Mouse (Mus musculus): ENCODE results near the gene H2-T23. TPM values are rescaled to one million over a fixed set of nuclear protein-coding genes. Genes with fewer than 3 reads are reported as not detected.
"Not testable (repeated sequence)": the region's sequence is repeated elsewhere in the genome, so short reads cannot be mapped to it uniquely, and the experiment has no call there.

Gene H2-T23
- 10.2 and 12.1 TPM in 2 replicates for polyA plus RNA-seq (2016; fragmentation: Nextera tagmentation; extraction: Ambion mirVana)

- H3K9me3 ChIP-seq; H3K36me3 ChIP-seq; H3K27me3 ChIP-seq; H3K4me1 ChIP-seq; H3K27ac ChIP-seq; ATAC-seq (ENCODE audit: insufficient number of reproducible peaks, insufficient read depth, low FRiP score, low TSS enrichment): not testable (repeated sequence)
- WGBS, result 0% methylated on average over 25 of the region's 25 CpGs
- H3K9ac ChIP-seq, result peak within 1 kb of the TSS; percentile 66
- peak within 1 kb of the TSS; percentile 49 for H3K4me3 ChIP-seq
- peak within 1 kb of the TSS; percentile 93 for H3K4me2 ChIP-seq (replicated peaks)
These were observed at the start of gene H2-T23 for GRCm38 (mm10) chr17:36032351-36032875. H2-T23 (minus strand) TSS chr17:36032855.

DNA sequence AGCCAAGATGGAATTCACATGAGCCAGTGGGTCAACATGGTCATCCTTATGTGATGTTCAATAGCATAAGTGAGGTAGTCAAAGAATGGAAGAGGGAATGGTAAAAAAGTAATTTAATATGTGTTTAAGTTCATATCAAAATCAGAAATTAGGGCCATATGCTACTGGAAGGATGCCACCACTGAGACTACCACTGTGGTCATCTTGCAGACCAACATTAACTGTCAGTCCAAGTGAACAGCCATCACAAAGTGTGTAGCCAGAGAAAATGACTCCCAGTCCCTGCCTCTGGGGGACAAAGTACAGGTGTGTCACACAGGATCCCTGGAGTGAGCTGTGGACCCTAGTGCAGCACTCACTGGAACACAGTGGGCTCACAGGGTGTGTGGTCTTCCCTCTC lies 49.2 kb upstream of the H2-T23 start:
- H3K9ac ChIP-seq; H3K9me3 ChIP-seq; H3K4me1 ChIP-seq; H3K27ac ChIP-seq; ATAC-seq (ENCODE audit: insufficient number of reproducible peaks, insufficient read depth, low FRiP score, low TSS enrichment); H3K4me2 ChIP-seq (replicated peaks); H3K4me3 ChIP-seq; H3K36me3 ChIP-seq: not testable (repeated sequence)
- H3K27me3 ChIP-seq, result peaks cover 31% of the 10 kb centered on the region

DNA sequence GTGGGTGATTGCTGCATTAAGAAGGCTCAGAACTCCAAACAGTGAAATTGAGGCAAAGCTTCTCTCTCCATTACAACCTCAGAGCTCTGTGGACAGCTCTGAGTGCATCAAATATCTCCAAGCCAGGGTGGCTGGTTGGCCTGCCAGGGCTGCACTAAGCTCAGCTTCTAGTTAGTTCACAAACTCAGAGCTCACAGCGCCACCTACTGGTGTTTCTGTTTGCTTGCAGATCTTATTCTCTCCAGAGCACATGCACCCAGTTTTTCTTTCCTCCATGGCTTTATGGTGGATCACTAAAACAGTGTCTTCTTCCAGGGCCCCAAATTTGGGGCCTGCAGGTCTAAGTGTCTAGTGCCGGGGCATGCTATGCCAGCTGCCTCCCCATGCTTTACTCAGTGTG lies 28.2 kb upstream of the H2-T23 start:
- Histone ChIP-seq H3K9me3 (no peaks in the 10 kb centered on the region), H3K4me1 (no peaks in the 10 kb centered on the region), H3K27ac (no peak overlapping the region), H3K9ac (no peak overlapping the region), H3K36me3 (no peaks in the 10 kb centered on the region), H3K27me3 (no peaks in the 10 kb centered on the region), H3K4me3 (no peak overlapping the region), H3K4me2 (replicated peaks) (no peak overlapping the region)
- 27% methylated on average over 2 of the region's 2 CpGs for WGBS
- no peak for ATAC-seq (ENCODE audit: insufficient number of reproducible peaks, insufficient read depth, low FRiP score, low TSS enrichment)

GRCm38 (mm10) chr17:36058362-36058761 lies 25.7 kb upstream of the H2-T23 start, which contains the start of gene Gm11127:
Gm11127 (minus strand) TSS chr17:36058371.
- ATAC-seq (ENCODE audit: insufficient number of reproducible peaks, insufficient read depth, low FRiP score, low TSS enrichment); H3K9me3 ChIP-seq: not testable (repeated sequence)
- WGBS, result 63% methylated on average over 1 of the region's 1 CpGs

DNA sequence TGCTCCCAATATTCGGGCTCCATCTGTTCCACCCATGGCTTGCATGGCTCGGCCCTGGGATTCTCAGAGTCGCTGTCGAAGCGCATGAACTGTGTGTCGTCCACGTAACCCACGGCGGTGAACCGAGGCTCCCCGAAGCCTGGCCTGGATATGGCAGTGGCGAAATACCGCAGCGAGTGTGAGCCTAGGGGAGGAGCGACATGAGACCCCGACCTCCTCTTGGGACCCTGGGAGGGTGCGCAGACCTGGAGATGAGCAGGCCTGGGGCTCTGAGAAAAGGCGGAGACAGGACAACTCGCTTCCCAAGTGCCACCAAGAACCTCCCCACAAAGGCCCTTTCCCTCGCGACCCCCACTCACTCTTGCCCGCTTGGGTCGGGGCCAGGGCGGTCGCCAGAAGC lies 25.3 kb upstream of the H2-T23 start:
- not testable (repeated sequence) for H3K4me3 ChIP-seq; H3K4me2 ChIP-seq (replicated peaks); H3K9me3 ChIP-seq; ATAC-seq (ENCODE audit: insufficient number of reproducible peaks, insufficient read depth, low FRiP score, low TSS enrichment); H3K4me1 ChIP-seq; H3K27ac ChIP-seq; H3K9ac ChIP-seq; H3K36me3 ChIP-seq; H3K27me3 ChIP-seq
- 87% methylated on average over 25 of the region's 25 CpGs for WGBS

More at GRCm38 (mm10) chr17:36058362-36058761, 25.7 kb upstream of the H2-T23 start, which contains the start of gene Gm11127:
- not testable (repeated sequence) for H3K4me3 ChIP-seq; H3K27ac ChIP-seq; H3K36me3 ChIP-seq; H3K9ac ChIP-seq; H3K4me2 ChIP-seq (replicated peaks); H3K4me1 ChIP-seq; H3K27me3 ChIP-seq

- no peak overlapping the region for H3K27ac ChIP-seq
- no peaks in the 10 kb centered on the region for H3K36me3 ChIP-seq
- 80% methylated on average over 3 of the region's 3 CpGs for WGBS
- peak overlapping the region; percentile 73 for H3K4me2 ChIP-seq (replicated peaks)
- H3K27me3 ChIP-seq, result 0 out of 2 replicates have a peak, but pooled peaks cover 3% of the 10 kb centered on the region
- H3K9me3 ChIP-seq, result no peaks in the 10 kb centered on the region
- H3K4me3 ChIP-seq, result peak overlapping the region; percentile 39
- H3K9ac ChIP-seq, result 0 out of 2 replicates have a peak overlapping the region, but pooled peaks have one; percentile 28
- ATAC-seq (ENCODE audit: insufficient number of reproducible peaks, insufficient read depth, low FRiP score, low TSS enrichment), result no peak
- peaks cover 3% of the 10 kb centered on the region; the same call in 1 of the 2 replicates for H3K4me1 ChIP-seq
These were observed 10.6 kb upstream of the H2-T23 start for GRCm38 (mm10) chr17:36043286-36043685.

DNA sequence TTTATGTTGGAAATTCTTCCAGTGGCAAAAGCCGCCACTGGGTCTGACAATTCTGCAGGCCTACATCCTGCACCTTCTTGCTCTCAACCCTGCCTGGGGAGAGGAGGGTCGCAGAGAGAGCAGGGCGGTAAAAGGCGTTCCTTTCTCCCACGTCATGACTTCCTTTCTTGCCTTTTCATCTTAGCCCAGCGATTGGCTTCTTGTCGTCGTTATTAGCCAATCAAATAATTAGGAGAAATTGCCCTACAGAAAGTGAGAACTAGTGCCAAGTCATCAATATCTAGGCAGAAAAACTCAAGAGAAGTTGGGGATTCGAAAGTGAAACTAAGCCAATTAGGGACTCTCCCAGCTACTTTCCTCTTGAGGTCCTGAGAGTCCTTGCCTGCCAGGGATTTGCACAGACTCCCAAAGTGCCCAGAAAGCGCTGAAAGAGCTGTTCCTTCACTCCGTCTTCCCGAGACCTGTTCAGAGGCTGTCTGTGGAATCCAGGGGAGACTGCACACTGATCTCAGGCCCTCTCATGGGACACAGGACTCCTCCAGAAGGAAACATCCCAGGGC lies 10.0 kb upstream of the H2-T23 start, which contains the start of the genes H2-T22 and Gm6034:
Gene H2-T22, minus strand, starts transcription at position 138 of the 560 bp plus-strand sequence.
Gene Gm6034, plus strand, starts transcription at position 352 of the 560 bp plus-strand sequence.
- 2% methylated on average over 12 of the region's 12 CpGs for WGBS
- not testable (repeated sequence) for H3K9me3 ChIP-seq, H3K27me3 ChIP-seq, H3K27ac ChIP-seq, H3K4me1 ChIP-seq, H3K36me3 ChIP-seq
- peak within 1 kb of the TSS; percentile 60 for H3K9ac ChIP-seq
- H3K4me2 ChIP-seq (replicated peaks), result peak within 1 kb of the TSS; percentile 73
- H3K4me3 ChIP-seq, result peak within 1 kb of the TSS; percentile 39
- ATAC-seq (ENCODE audit: insufficient number of reproducible peaks, insufficient read depth, low FRiP score, low TSS enrichment), result peak; percentile 95

DNA sequence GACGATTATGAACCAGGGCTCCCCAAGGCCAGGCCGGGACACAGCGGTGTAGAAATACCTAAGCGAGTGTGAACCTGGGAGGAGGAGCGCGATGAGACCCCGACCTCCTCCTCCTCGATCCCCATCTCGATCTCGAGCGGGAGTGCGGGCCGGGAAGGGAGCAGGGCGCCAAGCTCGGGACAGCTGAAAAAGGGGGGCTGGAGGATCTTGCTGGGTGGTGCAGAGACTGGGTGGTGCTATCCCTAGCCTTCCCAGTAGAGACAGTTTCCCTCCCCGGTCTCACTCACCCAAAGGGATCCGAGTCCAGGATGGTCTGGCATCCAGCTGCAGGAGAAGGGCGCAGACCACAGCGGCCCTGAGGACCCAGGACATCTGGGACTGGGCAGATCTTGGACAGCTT lies 9.4 kb upstream of the H2-T23 start:
- H3K4me2 ChIP-seq (replicated peaks), result peak overlapping the region; percentile 73
- 1% methylated on average over 19 of the region's 19 CpGs for WGBS
- H3K27ac ChIP-seq, H3K36me3 ChIP-seq, H3K9me3 ChIP-seq, H3K4me1 ChIP-seq, H3K27me3 ChIP-seq: not testable (repeated sequence)
- peak overlapping the region; percentile 60 for H3K9ac ChIP-seq
- H3K4me3 ChIP-seq, result peak overlapping the region; percentile 39
- ATAC-seq (ENCODE audit: insufficient number of reproducible peaks, insufficient read depth, low FRiP score, low TSS enrichment), result peak; percentile 81

GRCm38 (mm10) chr17:36040604-36041003 lies 7.9 kb upstream of the H2-T23 start:
- not testable (repeated sequence) for H3K4me2 ChIP-seq (replicated peaks); H3K9me3 ChIP-seq; H3K27ac ChIP-seq; H3K9ac ChIP-seq; H3K4me3 ChIP-seq; H3K27me3 ChIP-seq; ATAC-seq (ENCODE audit: insufficient number of reproducible peaks, insufficient read depth, low FRiP score, low TSS enrichment); H3K36me3 ChIP-seq; H3K4me1 ChIP-seq
- WGBS, result 89% methylated on average over 2 of the region's 2 CpGs

DNA sequence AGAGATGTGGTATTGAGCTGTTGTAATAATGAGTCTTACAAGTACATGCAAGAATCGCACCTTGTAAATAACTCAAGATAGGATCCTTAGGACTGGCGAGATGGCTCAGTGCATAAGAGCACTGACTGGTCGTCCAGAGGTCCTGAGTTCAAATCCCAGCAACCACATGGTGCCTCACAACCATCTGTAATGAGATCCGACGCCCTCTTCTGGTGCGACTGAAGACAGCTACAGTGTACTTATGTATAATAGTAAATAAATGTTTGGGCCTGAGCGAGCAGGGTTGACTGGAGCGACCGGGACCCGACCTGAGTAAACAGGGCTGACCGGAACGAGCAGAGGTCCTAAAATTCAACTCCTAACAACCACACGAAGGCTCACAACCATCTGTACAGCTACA lies 3.5 kb upstream of the H2-T23 start:
- H3K36me3 ChIP-seq; H3K4me3 ChIP-seq; H3K4me1 ChIP-seq; H3K27me3 ChIP-seq; H3K9ac ChIP-seq; H3K27ac ChIP-seq; ATAC-seq (ENCODE audit: insufficient number of reproducible peaks, insufficient read depth, low FRiP score, low TSS enrichment); H3K9me3 ChIP-seq; H3K4me2 ChIP-seq (replicated peaks): not testable (repeated sequence)
- WGBS, result 86% methylated on average over 13 of the region's 13 CpGs

DNA sequence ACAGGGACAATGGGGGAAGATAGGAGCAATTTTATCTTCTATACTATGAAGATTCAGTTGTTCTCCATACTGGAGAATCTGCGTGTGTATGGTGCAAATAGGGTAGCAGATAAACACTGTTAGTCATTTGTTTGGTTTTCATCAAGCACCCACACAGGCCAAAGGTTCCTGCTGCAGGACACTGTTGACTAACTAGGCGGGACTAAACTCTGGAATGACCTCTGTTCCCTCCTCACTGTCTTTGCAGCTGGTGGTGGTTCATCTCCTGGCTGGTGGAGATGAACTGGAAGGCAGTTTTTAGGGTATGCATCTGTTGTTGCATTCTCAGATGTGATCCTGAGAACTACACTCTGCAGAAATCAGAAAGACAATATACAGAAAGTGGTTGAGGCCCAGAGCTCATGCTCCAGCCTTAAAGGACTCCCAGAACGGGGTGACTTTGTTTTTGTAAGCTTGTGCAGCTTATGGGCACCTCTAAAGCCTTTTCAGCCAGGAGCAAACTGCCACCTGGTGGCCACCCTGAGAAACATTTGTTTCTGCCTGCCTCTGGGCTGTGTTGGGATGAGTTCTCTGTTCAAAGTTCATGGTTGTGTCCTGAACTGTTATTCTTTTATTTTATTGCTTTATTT lies 2.5 kb upstream of the H2-T23 start:
- H3K4me2 ChIP-seq (replicated peaks); H3K27ac ChIP-seq; H3K9me3 ChIP-seq; H3K9ac ChIP-seq; H3K4me1 ChIP-seq; H3K27me3 ChIP-seq; ATAC-seq (ENCODE audit: insufficient number of reproducible peaks, insufficient read depth, low FRiP score, low TSS enrichment); H3K36me3 ChIP-seq; H3K4me3 ChIP-seq: not testable (repeated sequence)
- WGBS, result 41% methylated on average over 3 of the region's 3 CpGs

DNA sequence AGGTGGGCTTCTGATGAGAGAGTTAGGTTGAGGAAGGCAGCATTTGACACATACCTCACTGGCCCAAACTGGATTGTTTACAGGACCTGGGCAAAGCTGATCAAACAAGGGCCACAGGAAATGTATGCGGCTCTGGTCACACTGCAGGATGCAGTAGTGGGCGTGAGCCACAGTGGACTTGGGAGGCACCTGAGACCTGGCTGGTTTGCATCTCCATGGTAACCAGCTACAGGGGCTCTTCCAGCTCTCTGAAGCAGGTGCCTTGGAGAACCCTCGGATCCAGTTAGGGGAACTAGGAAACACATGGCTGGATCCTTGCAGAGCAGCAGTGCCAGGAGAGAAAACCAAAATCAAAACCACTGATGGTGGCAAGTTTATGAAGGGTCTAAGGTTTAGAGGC lies 1.9 kb upstream of the H2-T23 start:
- H3K27ac ChIP-seq; H3K9me3 ChIP-seq; H3K9ac ChIP-seq; ATAC-seq (ENCODE audit: insufficient number of reproducible peaks, insufficient read depth, low FRiP score, low TSS enrichment); H3K36me3 ChIP-seq; H3K4me2 ChIP-seq (replicated peaks); H3K4me1 ChIP-seq; H3K4me3 ChIP-seq; H3K27me3 ChIP-seq: not testable (repeated sequence)
- WGBS, result 56% methylated on average over 3 of the region's 3 CpGs
